Mouse (Mus musculus) liver, embryonic 15.5 days (tissue): Measurements from ENCODE around the gene Rars2. TPM values are rescaled to one million over a fixed set of nuclear protein-coding genes. Genes with fewer than 3 reads are reported as not detected.

Source experiments
- ATAC-seq: fragments of 200-750 bp; cut with Nextera tagmentation; 2 replicates; pipeline ENCODE4 v1.8.0; 2017; ENCODE audit warnings: moderate number of reproducible peaks, mild to moderate bottlenecking, moderate library complexity; ENCODE audit not compliant: insufficient read depth
- H3K27ac ChIP-seq: fragments of 300-500 bp; sonication (generic); replicated peaks from 2 replicates; pipeline ENCODE4 v1.5.1; 2015; ENCODE audit warnings: mild to moderate bottlenecking, inconsistent platforms
- H3K27me3 ChIP-seq: fragments of 300-500 bp; sonication (generic); 2 replicates; pipeline ENCODE4 v1.6.1; 2015; ENCODE audit warnings: mild to moderate bottlenecking, inconsistent platforms
- H3K36me3 ChIP-seq: fragments of 300-500 bp; sonication (generic); replicated peaks from 2 replicates; pipeline ENCODE4 v1.6.1; 2015; ENCODE audit warnings: moderate library complexity, mild to moderate bottlenecking, inconsistent platforms
- H3K4me1 ChIP-seq: fragments of 300-500 bp; sonication (generic); replicated peaks from 2 replicates; pipeline ENCODE4 v1.6.1; 2015; ENCODE audit warnings: inconsistent platforms
- H3K4me2 ChIP-seq: fragments of 300-500 bp; sonication (generic); 2 replicates; pipeline ENCODE4 v1.6.1; 2015; ENCODE audit warnings: moderate library complexity, mild to moderate bottlenecking, inconsistent platforms
- H3K4me3 ChIP-seq: fragments of 300-500 bp; sonication (generic); replicated peaks from 2 replicates; pipeline ENCODE4 v1.5.1; 2015; ENCODE audit warnings: mild to moderate bottlenecking, inconsistent platforms
- H3K9ac ChIP-seq: fragments of 300-500 bp; sonication (generic); 2 replicates; pipeline ENCODE4 v1.6.1; 2015; ENCODE audit warnings: moderate library complexity, mild to moderate bottlenecking, inconsistent platforms
- H3K9me3 ChIP-seq: fragments of 300-500 bp; sonication (generic); replicated peaks from 2 replicates; pipeline ENCODE4 v1.6.1; 2016; ENCODE audit warnings: inconsistent platforms
- WGBS: fragments of 180-500 bp; shearing (Covaris S2); methylation state at CpG from one replicate; pipeline ENCODE4 v1.1.7; 2015; ENCODE audit warnings: mixed read lengths; ENCODE audit not compliant: insufficient replicate concordance; 5-methylcytosine and 5-hydroxymethylcytosine counted together
- polyA plus RNA-seq: library from polyadenylated mRNA; unstranded; fragments of >200 nt; fragmentation: Nextera tagmentation; extraction: Ambion mirVana; gene quantifications from 2 replicates; pipeline ENCODE4 v1.2.1, GENCODE M21; 2015

The Rars2 gene
- polyA plus RNA-seq, 1 experiment from 2014 or later: 25.5 TPM

DNA sequence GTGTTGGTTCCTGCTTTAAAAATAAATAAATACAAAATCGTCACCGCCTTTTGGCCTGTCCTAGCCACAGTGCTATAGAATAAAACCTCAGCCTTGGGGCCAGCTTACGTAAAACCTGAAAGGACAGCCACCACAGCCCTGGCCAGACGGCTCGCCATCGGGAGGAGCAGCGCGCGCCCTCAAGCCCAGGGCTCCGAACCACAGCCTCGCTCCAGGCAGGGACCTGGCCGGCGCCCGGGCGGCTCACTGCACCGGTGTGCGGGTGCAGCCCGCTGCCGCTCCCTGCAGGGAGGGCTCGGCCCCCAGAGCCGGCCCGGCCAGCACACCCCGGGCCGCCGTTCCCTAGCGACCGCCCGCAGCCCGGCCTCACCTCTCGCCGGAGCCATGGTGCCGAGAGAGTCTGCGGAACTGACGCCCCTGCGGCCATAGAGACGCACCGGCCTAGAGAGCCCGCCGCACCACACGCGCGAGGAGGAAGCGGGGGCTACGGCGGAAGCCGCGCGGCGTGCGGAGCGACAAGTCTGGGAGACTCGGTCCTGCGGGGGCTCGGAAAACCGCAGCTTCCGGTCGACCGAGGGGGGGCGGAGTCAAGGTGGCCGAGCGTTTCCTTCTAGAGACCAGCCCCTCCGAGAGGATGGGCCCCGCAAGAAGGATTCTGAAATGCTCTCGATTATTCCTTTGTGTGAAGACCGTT, 72.3 kb downstream of the Rars2 start, which contains the start of gene Slc35a1:
TSS of gene Slc35a1 (minus strand) at position 565 of the 694 bp plus-strand sequence.
- peak within 1 kb of the TSS; percentile 88 for H3K27ac ChIP-seq
- 0% methylated on average over 65 of the region's 65 CpGs for WGBS
- no peaks in the 10 kb centered on the region for H3K9me3 ChIP-seq
- ATAC-seq: peak; percentile 94
- H3K4me3 ChIP-seq: peak within 1 kb of the TSS; percentile 83
- peak within 1 kb of the TSS; percentile 83 for H3K9ac ChIP-seq
- H3K4me1 ChIP-seq: peaks cover 17% of the 10 kb centered on the region
- H3K36me3 ChIP-seq: peaks cover 5% of the 10 kb centered on the region
- no peaks in the 10 kb centered on the region for H3K27me3 ChIP-seq
- H3K4me2 ChIP-seq: peak within 1 kb of the TSS; percentile 82

DNA sequence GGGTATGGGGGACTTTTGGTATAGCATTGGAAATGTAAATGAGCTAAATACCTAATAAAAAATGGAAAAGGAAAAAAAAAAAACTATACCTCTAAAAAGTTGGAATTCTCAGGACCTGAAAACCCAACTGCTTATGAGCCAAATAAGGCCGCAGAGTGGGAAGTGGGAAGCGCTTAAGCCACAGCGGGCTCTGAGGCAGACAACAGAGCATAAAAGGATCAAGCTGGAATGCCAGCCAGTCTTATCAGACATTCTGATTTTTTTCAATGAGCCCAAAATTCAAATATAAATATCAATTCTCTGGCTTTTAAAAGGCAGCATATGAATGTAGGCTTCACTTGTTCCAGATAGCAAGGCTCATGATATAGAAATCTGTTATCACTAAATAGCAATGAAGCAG, 73.3 kb downstream of the Rars2 start:
- ATAC-seq: no peak
- H3K4me1 ChIP-seq: peaks cover 17% of the 10 kb centered on the region
- 0 out of 2 replicates have a peak, but pooled peaks cover 3% of the 10 kb centered on the region for H3K36me3 ChIP-seq
- 61% methylated on average over 3 of the region's 3 CpGs for WGBS
- peak overlapping the region; percentile 82 for H3K4me2 ChIP-seq
- no peak overlapping the region for H3K4me3 ChIP-seq
- H3K27ac ChIP-seq: no peak overlapping the region
- no peaks in the 10 kb centered on the region for H3K27me3 ChIP-seq
- H3K9ac ChIP-seq: no peak overlapping the region
- no peaks in the 10 kb centered on the region for H3K9me3 ChIP-seq

DNA sequence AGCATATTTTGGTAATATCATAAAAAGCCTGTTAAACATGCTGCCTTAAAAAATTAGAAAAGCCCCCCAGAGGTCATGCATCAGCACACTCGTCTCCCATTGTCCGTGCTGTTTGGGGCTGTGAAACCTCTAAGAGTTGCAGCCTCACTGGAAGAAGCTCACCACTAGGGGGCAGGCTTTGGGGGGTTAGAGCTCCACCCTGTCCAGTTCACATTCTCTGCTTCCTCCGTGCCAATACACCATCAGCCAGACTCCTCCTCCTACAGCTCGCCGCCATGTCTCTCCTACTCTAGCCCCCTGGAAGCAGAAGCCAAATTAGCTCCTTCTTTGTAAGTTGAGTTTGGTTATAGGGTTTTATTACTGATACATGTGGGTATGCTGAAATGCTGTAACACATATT, 86.8 kb downstream of the Rars2 start:
- 39% methylated on average over 5 of the region's 5 CpGs for WGBS
- no peaks in the 10 kb centered on the region for H3K4me1 ChIP-seq
- no peaks in the 10 kb centered on the region for H3K27me3 ChIP-seq
- H3K4me2 ChIP-seq: no peak overlapping the region
- H3K9ac ChIP-seq: no peak overlapping the region
- no peaks in the 10 kb centered on the region for H3K9me3 ChIP-seq
- no peak for ATAC-seq
- H3K36me3 ChIP-seq: no peaks in the 10 kb centered on the region
- H3K4me3 ChIP-seq: no peak overlapping the region
- no peak overlapping the region for H3K27ac ChIP-seq

DNA sequence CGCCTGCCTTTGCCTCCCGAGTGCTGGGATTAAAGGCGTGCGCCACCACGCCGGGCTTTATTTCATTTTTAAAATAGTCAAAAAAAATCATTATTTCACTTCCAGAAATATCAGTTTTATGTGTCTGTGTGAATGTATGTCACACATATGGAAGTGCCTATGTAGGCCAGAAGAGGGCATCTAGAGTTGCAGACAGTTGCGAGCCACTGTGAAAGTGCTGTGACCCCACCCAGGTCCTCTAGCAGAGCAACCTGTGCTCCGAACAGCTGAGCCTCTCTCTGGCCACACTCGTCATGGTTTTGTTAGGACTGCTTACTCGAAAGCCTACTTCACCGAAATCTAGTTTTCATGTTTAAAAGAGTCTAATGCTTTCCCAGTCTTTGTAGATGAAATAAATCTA, 87.5 kb downstream of the Rars2 start:
- Histone ChIP-seq H3K27me3 (no peaks in the 10 kb centered on the region), H3K9ac (no peak overlapping the region), H3K4me2 (no peak overlapping the region), H3K4me1 (no peaks in the 10 kb centered on the region), H3K27ac (no peak overlapping the region), H3K9me3 (no peaks in the 10 kb centered on the region), H3K4me3 (no peak overlapping the region), H3K36me3 (no peaks in the 10 kb centered on the region)
- WGBS: 89% methylated on average over 11 of the region's 11 CpGs
- ATAC-seq: no peak

DNA sequence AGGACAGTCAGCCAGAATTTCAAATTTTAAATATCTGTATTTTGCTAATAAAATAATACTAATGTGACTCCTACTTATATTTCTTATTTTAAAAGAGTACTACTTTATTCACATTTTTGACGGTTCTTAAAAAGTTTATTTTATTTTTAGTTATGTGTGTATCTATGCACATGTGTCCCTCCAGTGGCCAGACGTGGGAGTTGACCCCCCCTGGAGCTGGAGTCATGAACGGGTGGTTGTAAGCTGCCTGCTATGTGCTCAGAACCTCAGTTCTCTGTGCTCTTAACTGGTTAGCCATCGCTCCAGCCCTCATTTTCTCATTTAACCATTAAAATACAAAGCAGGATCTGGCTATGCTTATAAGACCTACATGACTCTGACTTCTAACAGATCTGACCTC, 88.3 kb downstream of the Rars2 start:
- Histone ChIP-seq H3K4me1 (no peaks in the 10 kb centered on the region), H3K4me2 (no peak overlapping the region), H3K36me3 (no peaks in the 10 kb centered on the region), H3K4me3 (no peak overlapping the region), H3K9ac (no peak overlapping the region), H3K27me3 (no peaks in the 10 kb centered on the region), H3K27ac (no peak overlapping the region), H3K9me3 (no peaks in the 10 kb centered on the region)
- WGBS: 54% methylated on average over 4 of the region's 4 CpGs
- no peak for ATAC-seq

DNA sequence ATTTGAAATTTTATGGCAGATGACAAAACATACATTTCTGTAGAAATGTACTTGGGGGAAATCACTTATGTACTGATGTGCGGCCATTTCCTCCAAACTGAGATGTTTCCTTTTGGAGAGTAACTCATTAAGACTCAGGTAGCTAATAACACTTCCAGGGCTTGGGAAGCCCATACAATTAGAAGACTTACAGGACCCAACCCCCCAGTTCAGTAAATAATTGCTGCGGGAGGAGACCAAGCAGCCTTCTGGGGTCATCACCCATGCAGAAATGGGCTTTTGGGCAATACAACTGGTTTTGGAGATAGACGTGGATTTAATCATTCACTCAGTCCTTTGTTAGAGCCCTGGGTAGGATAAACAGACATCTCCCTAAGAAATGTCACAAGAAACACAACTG, 92.5 kb downstream of the Rars2 start:
- ATAC-seq: no peak
- Histone ChIP-seq H3K27ac (no peak overlapping the region), H3K4me3 (no peak overlapping the region), H3K9ac (no peak overlapping the region), H3K36me3 (no peaks in the 10 kb centered on the region), H3K9me3 (no peaks in the 10 kb centered on the region), H3K27me3 (no peaks in the 10 kb centered on the region), H3K4me2 (no peak overlapping the region), H3K4me1 (no peaks in the 10 kb centered on the region)
- 53% methylated on average over 3 of the region's 3 CpGs for WGBS

DNA sequence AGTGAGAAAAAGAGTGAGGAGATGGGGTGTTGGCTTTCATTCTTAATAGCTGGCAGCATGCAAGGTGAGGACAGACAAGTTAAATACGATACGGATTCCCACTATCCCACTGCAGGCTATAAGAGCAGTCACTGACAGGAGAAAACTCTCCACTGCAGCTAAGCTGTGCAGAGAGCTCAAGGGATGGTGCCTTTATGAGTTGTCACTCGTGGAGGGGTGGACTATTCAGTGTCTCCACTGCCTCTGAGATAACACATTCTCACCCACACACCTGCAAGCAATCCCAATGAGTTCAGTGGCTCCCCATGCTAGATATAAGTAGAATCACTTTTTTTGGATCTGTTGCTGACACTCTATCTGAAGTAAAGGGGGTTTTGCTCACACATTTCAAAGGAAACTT, 93.4 kb downstream of the Rars2 start:
- WGBS: 69% methylated on average over 3 of the region's 3 CpGs

More for the DNA sequence above, 93.4 kb downstream of the Rars2 start:
- Histone ChIP-seq H3K9ac (no peak overlapping the region), H3K4me3 (no peak overlapping the region), H3K4me2 (no peak overlapping the region), H3K4me1 (no peaks in the 10 kb centered on the region), H3K36me3 (no peaks in the 10 kb centered on the region), H3K27ac (no peak overlapping the region), H3K9me3 (no peaks in the 10 kb centered on the region), H3K27me3 (no peaks in the 10 kb centered on the region)
- ATAC-seq: no peak

Other genes starting within 250 kb of the Rars2 start
- 20.6 and 23.8 TPM in 2 replicates for gene Akirin2, start 64.0 kb upstream of the Rars2 start, polyA plus RNA-seq
- 38.9 and 39.6 TPM in 2 replicates for gene Orc3, start within 50 bp of the Rars2 start, polyA plus RNA-seq
- gene Slc35a1, start 72.5 kb downstream of the Rars2 start, polyA plus RNA-seq: 16.5 and 17.5 TPM in 2 replicates
- not detected in 2 replicates for gene Cfap206, start 115.2 kb downstream of the Rars2 start, polyA plus RNA-seq
- gene Gm136, start 141.3 kb downstream of the Rars2 start, polyA plus RNA-seq: not detected in 2 replicates
- gene Smim8, start 163.5 kb downstream of the Rars2 start, polyA plus RNA-seq: 18.4 and 24.2 TPM in 2 replicates